Mouse (Mus musculus): ENCODE results near the gene Ppp1r14d.

DNA sequence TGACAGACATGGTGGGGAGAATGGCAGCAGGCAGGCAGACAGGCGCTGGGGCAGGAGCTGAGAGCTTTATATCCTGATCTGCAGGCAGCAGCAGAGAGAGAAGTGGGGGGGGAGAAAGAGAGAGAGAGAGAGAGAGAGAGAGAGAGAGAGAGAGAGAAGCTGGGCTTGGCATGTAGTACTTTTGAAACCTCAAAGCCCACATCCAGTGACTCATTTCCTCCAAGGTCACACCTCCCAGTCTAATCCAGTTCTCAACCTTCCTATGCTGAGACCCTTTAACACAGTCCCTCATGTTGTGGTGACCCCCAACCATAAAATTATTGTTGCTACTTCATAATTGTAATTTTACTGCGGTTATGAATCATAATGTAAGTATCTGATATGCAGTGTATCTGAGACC lies 59.4 kb downstream of the Ppp1r14d start:
- TF ChIP-seq ZNF384 (IDR thresholded peaks at IDR 0.05; ENCODE audit: low read depth, low read length) (no peak), MAFK (IDR thresholded peaks at IDR 0.05; ENCODE audit: insufficient read depth, low read depth, low read length) (no peak), HCFC1 (IDR thresholded peaks at IDR 0.05; ENCODE audit: borderline replicate concordance, insufficient read depth, low read length) (no peak), CHD2 (IDR thresholded peaks at IDR 0.05; ENCODE audit: low read depth, low read length) (no peak), ZC3H11A (IDR thresholded peaks at IDR 0.05; ENCODE audit: borderline replicate concordance, low read depth, low read length) (no peak)
